Mouse (Mus musculus): ENCODE measurements at regions not wholly inside any gene's neighbourhood (a gene's known extent, or its start where the extent isn't known, plus 50 kb on each side); places are given as distances from the start of the nearest gene placed in this dataset.

DNA sequence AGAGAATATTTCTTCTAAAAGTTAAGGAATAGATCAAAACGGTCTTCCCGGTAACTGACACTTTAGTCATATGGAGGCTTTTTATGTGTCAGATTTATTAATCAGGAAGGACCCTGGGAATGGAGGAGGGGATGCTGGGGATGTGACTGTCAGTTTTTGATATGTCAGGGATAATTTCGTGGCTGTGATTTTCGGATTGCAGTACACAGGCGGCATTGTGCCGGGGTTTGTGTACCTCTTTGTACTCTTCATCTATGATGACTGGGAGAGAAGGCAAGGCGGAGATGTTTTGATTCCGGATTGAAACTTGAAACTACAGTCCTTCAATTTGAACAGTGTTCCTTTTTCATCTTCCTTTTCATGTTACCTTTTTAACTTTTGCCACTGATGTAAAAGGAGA, 344.2 kb downstream of the Mdfic start:
- no peak for DNase-seq (ENCODE audit: low read depth, low spot score)

DNA sequence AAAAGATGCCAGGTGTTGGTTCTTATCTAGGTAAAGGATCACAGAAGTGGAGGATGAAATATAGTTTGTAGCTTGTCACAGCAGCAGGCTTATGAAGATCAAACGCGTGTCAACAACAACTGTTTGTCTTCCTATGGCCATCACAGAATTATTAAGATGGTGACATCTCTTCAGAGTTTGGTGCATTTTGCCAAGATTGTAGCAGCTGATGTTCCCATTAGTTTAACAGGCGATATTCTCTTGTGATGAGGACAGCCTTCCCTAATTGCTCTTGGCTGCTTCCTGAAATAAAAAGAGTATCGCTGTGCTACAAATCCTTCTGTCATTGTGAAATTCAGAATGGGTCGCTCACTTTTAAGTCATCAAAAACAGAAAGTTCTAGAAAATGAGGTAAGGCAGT, 344.7 kb downstream of the Mdfic start:
- DNase-seq (ENCODE audit: low read depth, low spot score), result no peak

DNA sequence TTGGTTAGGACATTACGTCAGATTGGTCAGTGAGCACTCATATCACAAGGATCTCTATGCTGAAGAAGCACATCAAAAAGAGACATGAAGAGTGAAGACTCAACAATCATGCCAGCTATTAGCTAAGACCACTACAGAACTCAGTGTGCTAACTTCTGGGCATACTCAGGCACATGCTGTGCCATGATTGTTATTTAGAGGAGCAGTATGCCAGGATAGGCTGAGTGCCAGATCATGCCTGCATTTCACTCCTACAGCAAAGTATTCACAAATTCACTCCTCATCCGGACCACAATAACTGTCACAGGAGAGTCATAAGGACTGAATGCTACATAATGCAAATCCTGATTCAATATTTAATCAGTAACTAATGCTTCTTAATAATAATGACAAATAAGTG, 355.8 kb downstream of the Mdfic start:
- no peak for DNase-seq (ENCODE audit: low read depth, low spot score)

DNA sequence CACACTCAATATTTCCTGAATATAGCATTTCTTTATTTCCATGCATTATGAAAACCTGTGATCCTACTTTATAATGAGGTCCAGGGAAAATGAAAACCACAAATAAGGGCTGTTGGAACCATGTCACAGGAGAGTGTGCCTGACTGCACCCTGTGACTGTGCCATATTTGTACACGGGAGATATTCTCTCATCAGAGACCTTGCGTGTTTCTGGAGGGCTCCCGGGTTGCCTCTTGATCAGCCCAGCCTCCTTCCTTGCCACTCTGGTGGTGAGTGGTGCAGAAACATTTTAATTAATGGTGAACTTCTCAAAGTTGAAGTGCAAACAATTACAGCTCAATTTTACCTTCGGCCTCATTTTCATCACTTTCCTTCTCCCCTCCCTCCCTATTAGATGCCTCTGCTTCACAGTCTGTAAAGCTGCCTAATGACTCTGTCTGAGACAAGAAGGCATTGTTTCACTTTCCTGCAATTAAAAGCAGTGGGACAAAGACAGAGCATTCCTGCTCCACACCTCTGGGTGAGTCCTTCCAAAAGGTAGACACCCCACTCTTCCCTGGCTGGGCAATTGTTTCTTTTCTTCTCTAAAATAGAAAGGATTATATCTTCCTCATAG, 356.8 kb downstream of the Mdfic start:
- peak; percentile 40 for DNase-seq (ENCODE audit: low read depth, low spot score)

DNA sequence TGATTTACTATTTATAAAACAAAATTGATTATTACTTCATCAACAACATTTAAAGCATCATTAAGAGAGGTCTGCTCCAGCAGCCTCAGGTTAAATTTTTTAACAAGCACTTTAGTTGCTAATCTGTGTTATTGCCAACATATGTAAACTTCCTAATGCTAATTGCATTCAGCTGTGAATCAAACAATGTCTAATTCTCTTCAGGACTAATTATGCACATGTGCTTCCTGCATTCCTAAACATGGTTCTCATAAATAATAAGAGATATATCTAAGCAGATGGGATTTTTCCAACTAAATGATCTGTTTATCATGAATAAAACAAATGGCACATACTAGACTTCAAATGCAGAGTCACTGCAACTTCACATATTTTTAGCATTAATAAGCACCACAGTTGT, 357.5 kb downstream of the Mdfic start:
- peak; percentile 18 for DNase-seq (ENCODE audit: low read depth, low spot score)

DNA sequence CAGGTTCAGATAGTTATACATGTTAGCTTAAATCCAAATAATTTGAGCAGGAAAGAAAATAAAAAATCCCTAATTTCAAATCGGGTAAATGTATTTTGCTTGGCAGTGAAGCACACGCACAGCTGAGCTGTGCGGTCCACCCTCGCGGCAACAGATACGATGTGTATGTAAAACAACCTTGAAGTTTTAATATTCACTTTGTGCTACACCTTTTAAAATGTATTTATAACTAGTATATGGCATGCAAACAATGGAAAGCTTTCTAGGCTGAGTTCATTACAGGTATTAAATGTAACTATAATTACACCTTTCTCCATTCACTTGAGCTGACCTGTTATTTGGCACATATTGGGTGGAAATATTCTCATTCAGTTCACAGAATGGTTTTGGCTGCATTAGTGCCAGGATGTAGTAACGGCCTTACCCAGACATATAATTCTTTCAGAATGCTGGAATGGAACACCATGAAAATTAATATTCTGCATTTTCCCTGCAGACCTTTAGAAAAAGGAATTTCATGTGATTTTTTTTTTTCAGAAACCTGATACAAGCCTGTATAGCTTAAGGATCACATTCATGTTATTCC, 366.6 kb downstream of the Mdfic start:
- no peak for DNase-seq (ENCODE audit: low read depth, low spot score)

DNA sequence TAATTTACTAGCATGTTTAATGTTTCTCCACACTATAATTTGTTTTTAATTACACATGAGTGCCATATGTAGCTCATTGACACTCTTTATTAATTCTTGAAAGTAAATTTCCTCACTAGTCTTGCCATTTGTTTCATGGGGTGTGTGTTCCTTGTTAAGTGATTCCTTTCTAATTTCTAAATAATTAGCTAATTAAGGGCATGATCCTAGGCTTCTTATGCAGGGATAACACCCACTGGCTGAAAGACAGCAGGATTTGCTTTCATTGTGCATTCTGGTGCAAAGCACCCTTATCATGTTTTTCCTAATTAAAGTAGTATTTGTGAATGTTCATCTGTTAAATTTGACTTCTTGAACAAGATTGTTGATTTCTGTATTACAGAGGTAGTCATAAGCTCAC, 378.3 kb downstream of the Mdfic start:
- no peak for DNase-seq (ENCODE audit: low read depth, low spot score)

DNA sequence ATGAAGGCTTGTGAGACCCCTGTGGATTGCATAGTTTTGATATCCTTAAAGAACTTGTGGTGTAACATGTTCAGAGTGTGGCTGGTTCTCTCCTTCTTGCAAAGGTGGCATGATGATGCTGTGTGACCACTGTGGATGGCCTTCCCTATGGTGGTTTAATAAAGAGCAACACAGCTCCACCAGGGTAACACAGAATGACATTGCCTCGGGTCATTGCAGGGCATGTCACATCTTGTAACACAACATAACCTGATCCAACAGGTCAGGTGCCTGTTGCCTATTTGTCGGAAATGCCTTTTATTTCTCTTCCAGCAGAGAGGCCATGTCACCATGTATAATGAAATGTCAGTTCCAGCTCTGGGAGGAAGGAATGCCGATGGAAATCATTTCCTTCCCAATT, 420.5 kb downstream of the Mdfic start:
- peak; percentile 44 for DNase-seq (ENCODE audit: low read depth, low spot score)

DNA sequence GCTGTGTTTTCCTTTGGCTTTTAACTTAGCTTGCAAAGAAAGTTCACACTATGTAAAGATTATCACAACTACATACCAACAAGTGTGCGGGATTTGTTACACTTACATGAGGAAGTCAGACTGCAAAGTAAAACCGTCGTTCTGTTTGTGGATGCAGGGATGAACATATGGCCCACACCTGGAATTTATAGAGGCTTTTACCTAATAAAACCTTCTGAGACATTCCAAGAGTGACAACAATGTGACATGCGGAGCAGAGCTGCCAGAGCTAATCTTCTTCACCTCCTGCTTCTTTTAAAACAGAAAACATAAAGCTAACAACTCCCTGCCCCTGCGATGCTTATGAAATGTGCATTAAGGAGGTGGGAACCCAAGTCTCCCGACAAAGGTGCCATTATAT, 424.1 kb downstream of the Mdfic start:
- peak; percentile 61 for DNase-seq (ENCODE audit: low read depth, low spot score)

DNA sequence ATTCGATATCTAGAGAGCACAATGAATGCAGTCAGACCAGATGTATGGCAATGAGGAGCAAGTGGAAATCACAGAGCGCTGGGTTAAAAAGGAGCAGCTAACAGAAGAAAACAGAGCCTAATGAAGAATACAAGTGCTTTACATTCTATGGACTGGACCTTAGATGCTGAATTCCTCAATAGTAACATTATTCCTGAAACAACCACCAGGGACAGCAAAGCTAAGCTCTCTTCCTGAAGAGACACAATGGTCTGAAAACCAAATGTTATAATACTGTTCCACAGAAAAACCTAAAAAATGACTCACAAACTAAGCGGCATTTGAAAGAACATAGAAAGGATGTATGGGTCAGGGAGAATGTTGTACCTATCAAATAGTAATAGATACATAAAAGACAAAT, 430.1 kb downstream of the Mdfic start:
- no peak for DNase-seq (ENCODE audit: low read depth, low spot score)

DNA sequence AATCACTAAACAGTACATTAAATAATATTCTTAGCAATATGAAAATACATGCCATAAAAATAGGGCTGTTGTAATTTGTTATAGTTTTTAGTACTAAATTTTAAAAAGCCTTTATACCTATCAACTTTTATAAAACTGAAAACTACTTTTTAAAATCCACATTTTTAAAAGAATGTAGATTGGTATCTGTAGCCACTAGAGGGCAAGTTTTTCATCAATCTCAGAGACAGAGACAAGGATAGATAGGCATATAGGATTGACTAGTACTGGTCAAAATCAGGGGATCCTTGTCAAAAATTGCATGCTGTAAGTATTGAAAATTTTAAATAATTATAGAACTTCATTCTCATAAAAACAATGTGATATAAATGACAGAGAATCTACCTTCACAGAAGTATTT, 431.0 kb downstream of the Mdfic start:
- DNase-seq (ENCODE audit: low read depth, low spot score), result no peak

DNA sequence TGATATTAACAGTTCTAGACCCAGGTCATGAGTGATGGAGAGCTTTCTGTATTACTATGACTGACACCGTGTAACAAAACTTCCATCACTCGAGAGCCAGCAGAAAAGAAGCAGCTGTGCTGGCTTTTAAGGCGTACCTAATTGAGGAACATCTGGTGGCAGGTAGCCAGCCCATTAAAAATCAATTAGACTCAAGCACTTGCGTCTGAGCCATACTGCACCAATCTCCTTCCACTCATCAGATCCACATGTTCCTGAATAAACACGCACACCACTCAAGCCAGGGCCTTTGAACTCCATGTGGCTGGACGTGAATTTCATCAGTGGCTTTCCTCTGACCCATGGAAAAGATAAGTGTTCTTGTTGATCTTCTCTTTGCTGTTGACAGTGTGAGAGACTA, 432.2 kb downstream of the Mdfic start:
- DNase-seq (ENCODE audit: low read depth, low spot score), result peak; percentile 77

DNA sequence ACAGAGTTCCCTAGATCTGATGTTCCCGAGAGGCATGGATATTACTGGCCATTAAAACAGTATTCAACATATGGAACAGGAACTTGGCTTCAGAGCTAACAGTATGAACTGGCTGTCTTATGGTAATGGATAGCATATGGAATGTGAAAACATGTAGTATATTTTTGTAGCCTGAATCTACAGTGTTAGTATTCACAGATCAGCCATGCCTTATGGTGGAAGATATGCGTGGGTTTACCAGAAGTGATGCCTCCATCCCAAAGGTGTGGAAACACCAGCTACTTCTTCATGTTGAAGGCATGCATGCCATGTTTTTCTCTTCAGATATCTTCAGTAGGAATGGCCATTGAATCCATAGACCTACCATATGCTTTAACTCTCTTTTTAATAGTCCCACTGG, 444.6 kb downstream of the Mdfic start:
- no peak for DNase-seq (ENCODE audit: low read depth, low spot score)

DNA sequence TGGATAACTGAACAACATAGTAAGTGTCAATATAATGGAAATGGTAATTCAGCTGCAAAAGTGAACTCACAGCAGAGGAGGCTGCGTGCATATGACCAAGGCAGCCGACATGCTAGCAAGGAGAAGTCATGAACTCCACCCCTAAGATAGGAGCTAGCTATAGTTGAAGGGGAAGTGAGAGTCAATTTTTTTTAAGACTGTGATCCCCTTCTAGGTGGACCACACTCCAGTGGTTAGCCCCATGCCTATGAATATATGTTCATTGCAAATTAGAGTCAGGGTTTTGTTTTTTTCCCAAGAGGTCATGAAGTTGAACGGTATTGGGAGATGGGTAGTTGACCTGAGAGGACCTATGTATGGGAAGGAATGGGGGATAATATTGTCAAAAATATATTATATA, 451.4 kb downstream of the Mdfic start:
- DNase-seq (ENCODE audit: low read depth, low spot score), result no peak

DNA sequence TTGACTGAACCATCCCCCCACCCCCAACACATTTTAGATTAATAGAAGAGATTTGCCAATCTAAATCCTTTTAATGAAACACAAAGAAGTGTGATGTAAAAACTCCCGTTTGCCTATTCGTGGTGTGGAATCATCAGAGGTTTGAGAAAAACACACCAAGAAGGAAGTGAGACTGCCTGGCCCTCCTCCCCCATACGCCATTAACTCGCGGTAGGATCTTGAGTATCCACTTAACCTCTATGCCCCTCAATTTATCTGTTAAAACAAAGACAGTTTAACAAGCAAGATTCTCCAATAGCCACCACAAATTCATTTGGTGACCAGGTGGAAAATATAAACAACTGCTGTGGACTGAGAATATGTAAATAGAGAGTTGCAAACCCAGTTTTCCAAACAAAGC, 456.9 kb downstream of the Mdfic start:
- DNase-seq (ENCODE audit: low read depth, low spot score), result no peak

DNA sequence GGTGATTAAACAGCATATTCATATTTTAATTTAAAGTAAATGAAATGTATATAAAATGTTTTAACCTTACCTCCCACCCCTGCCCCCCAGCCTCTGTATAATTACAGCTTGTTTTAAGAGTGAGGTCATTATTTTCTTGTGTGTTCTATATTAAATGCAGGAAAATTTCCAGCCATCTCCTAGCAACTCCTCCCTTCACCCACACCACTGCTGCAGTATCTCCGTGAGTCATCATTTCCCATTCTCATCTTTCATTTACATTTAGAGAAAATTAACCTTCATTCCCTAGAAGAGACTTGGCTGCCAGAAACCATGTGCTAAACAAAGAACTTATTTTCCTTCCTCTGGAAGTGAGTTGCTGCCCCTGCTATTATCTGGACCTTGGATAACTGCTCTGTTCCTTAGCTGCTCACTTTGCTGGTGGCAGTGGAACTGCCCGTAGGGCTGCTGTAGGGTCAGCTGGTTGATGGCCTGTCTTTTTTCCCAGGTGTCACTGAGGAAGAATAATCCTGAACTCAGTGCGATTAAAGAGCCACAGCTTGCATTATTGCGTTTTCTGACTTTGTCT, 467.6 kb downstream of the Mdfic start:
- DNase-seq (ENCODE audit: low read depth, low spot score), result no peak

DNA sequence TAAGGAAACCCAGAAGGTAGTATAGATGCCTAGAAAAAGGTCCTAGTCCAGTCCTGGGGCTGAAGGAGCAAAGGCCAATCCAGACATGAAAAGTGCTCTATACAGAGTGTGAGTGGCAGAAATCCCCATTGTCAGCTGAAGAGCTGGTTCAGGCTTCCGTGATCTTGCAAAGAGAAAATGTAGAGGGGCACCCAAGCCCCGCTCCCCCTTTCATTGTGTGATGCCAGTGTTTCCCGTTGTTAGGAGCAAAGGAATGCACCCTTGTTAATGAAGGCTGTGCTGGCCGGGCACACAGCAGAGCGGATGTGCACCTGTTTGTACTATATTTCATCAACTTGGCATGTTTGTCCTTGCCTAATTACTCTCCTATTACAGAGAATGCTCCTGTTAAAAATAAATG, 492.5 kb downstream of the Mdfic start:
- DNase-seq (ENCODE audit: low read depth, low spot score), result no peak

DNA sequence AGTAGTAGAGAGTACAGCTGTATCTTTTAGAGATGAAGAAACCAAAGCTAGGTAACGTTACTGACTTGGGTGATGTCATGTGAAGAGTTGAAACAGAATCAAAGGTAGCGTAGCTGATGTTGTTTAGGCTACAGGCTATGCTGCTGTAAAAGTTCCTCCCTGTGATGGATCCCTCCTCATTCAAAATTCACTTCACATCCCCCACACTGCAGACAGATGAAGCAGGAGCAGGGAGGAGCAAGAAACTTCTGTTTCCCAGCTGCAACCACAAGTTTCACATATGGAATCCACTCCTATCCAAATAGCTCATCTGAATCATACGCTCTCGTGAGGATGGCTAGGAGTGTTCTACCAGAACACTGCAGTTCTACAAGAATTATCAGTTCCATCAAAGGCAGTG, 493.2 kb downstream of the Mdfic start:
- no peak for DNase-seq (ENCODE audit: low read depth, low spot score)

DNA sequence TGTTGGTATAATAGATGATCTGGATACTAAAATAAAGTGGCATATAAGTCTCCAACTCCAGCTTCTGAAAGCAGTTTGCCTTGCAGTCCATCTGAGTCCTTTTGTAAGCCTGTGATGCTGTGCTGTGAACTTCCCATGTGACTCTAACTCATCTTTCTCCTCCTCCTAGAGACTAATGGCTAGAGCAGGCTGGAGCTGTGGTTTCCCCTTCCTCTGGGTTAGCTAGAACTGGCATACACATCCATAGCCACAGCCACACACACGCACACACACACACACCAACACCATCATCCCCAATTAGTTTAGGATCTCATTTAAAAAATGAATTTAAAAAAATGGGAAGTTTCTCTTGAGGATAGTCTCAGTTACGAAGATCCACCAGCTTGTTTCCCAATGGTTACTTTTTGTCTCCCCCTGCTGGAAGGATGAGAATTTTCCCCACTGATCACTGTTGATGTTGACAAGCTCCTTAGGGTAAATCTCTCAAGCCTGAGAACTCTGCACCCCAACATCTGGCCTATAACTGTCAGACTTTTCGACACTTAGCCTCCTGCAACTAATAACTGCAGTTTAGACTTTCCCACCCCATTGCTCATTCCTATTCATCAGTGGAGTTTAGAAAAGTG, 500.7 kb downstream of the Mdfic start:
- DNase-seq (ENCODE audit: low read depth, low spot score), result peak; percentile 28
